Mouse (Mus musculus): Measurements from ENCODE around the gene Sash1. TPM values are rescaled to one million over a fixed set of nuclear protein-coding genes. Genes with fewer than 3 reads are reported as not detected.
"Not testable (repeated sequence)": the region's sequence is repeated elsewhere in the genome, so short reads cannot be mapped to it uniquely, and the experiment has no call there.

Sash1 gene
- total RNA-seq, 4 experiments from 2014 or later: 24.4 to 37.2 (median 27.9) TPM

DNA sequence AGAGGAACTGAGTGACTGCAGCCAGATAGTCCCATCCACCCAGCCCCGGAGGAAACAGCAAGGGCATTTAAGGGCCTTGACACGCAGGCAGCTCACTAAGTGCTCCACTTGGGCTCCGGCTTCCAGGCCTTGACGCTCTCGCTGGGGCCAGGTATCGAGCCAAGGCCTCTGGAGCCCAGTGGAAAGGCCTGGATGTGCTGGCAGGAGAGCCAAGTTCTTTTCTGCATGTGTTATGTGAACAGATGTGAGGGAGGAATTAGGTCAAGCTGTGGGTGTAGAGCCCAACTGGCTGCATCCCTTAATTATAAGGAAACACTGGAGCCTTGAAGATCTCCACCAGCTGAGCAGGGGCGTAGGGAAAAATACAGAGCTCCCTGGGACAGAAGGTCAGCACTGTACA is 133.4 kb downstream of the Sash1 start:
- DNase-seq: peak; percentile 78

GRCm38 (mm10) chr10:8749537-8749936 is 136.3 kb downstream of the Sash1 start:
- DNase-seq: no peak

DNA sequence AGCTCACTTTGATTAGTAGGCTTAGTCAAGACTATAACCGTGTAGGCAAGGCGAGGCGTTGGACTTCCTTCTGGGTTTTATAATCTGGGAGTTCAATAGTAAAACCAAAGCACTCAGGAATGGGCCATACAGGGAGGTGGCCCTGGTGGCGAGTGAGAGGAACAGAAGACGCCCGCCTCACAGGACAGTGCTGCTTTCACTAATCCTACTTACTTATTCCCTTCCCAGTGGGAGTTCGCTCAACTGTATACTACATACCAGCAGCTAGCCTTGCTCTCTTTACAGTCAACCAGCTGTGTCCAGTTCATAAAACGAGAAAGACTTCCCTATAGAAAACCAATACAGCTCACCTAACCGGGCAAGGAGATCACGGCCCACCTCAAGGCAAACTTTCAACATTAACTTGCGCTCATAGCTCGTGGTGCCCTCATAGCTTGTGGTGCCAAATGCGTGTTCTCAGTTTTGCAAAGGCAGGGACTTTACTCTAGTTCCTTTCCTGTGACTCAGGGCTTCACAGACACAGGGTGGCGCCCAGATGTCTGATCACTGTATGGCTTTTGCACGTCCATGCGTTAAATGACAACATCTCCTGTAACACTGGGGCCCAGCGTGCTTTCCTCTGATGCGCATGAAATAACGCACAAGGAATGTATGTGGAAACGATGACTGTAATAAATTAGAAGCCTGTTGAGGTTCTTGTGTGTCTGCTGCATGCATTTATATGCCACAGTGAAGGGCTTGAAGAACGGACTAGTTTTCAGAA is 138.2 kb downstream of the Sash1 start:
- no peak for DNase-seq

DNA sequence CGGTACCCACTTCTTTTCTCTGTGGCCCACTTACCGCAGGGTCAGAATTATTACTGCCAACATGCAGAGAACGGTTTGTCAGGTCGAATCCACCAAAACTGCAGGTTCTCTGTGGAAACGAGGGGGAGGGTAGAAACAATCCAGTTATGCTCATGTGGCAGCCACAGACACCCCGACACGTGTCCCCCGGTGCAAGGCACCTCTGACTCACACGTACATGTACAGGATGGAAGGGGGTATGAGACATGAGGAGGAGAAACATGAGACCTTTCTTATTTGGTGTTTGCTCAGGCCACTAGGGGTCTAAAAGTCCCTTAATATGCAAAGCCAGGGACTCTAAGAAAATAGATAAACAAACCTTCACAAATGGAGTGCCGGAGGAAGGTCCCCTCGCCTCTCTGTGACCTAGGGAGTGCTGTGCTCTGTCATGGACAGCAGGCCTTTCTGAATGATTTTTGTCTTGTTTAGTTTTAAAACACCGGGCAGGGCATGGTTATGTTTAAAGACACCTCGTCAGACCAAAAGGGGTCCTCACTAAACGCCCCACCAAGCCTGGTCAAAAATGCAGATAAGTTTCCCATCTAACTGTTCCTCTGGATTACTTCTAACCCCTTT is 139.7 kb downstream of the Sash1 start:
- DNase-seq: no peak

DNA sequence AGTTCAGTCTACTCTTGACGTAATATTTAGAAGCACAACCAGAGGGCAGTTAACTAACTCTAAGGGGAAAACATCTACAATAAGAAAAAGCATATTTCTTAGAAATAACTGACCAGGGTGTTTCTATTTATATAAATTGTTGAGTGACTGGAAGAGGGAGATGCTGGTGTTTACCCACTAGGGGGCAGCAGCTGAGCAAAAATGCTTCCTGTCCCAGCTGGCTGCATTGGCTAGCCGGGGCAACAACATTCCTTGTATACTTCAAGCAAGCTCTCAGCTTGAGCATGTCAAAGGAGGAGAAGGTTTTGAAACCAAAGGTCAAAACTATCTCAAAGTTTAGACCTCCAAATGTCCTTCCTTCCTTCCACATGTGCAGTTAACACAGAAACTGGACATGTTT is 143.0 kb downstream of the Sash1 start:
- DNase-seq: peak; percentile 48

- DNase-seq: no peak
These were observed 144.4 kb downstream of the Sash1 start for GRCm38 (mm10) chr10:8741505-8741904.

GRCm38 (mm10) chr10:8740797-8741196 is 145.1 kb downstream of the Sash1 start:
- DNase-seq: no peak

- no peak for DNase-seq
These were observed 156.2 kb downstream of the Sash1 start for GRCm38 (mm10) chr10:8729387-8730337.

- no peak for DNase-seq
These were observed 166.5 kb downstream of the Sash1 start for GRCm38 (mm10) chr10:8719345-8719744.

- no peak for DNase-seq
These were observed 167.0 kb downstream of the Sash1 start for GRCm38 (mm10) chr10:8718831-8719230.

- DNase-seq: no peak
These were observed 168.7 kb downstream of the Sash1 start for GRCm38 (mm10) chr10:8717171-8717570.

DNA sequence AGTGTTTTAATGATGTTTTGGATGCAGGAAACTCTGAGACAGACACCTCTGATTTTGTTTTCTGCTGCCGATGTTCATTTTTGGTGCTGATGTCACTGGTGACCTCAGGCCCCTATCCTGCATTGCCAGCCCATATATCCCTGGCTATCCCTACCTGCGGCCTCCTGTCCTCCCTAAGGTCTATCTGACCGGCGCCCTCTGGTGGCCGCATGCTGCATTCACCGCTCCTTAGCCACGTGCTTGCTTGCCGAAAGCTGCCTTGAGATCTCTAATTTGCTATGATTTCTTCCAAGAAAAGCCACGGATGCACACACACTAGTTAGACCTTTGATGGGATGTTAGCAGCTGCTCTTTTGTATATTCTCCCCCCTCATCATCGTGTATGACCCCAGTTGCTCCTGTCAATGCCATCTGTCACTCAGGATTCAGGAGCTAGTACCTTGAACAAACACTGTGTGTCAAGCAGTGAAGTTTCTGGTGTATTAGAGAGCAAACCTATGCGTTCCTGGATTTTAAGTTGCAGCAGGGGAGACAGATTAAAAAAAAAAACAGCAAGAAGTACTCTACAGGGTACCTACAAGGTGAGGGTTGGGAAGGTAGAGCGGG is 170.1 kb downstream of the Sash1 start:
- peak; percentile 53 for DNase-seq

- DNase-seq: not testable (repeated sequence)
These were observed 189.2 kb downstream of the Sash1 start for GRCm38 (mm10) chr10:8696636-8697035.

DNA sequence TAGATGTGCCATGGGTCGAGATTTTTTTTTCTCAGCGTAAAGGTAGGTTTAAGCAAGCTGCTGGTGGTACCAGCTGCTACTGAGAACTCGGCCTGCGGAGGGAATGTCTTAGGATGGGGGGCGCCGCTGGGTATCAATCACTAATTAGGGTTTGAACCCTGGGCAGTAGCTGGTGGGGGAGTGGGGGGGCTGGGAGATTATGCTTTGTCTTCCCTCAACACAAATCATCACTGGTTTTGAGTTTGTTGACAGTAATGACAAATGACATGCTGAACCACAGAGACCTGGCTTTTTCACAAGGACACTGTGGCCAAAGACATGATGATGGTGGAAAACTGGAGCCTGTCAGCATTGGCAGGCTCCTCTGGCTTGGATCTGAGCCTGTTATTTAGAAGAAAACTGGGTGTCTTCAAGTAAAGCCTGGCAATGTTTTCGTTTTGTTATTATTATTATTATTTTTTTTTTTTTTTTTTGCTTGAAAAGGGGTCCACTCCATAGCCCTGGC is 191.8 kb downstream of the Sash1 start:
- DNase-seq: no peak

GRCm38 (mm10) chr10:8693561-8693960 is 192.3 kb downstream of the Sash1 start:
- no peak for DNase-seq

DNA sequence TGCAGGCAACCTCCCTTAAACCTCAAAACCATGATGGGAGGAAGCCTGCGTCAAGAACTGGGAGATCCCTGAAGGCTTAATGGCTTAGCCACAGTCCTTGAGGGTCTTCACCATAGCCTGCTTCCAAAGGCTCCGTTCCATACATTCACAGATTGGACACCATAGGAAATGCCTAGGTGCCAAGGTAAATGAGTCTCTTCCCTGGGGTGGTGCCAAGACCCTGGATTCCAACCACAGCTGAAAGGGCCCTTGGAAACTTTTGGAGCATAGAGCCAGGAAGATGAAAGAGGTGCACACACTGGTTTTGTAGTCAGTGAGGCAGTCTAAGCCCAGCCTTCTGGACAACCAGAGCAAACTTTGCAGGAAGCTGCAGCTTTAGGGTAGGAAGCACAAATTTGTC is 193.3 kb downstream of the Sash1 start:
- DNase-seq: no peak

DNA sequence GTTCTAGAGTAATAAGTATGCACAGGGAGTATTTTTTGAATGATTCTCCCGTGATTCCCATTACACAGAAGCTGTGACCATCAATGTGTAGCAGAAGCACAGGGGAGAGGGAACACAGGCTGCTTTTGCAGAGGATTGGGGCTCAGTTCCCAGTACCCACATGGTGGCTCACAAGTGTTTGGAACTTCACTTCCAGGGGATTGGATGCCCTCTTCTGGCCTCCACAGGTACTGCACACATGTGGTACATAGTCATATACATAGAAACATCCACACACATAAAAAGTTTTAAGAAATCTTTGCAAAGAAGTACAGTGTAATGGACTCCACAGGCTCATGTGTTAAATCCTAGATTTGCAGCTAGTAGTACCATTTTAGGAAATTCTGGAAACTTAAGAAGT is 199.7 kb downstream of the Sash1 start:
- no peak for DNase-seq

GRCm38 (mm10) chr10:8685269-8685668 is 200.6 kb downstream of the Sash1 start:
- DNase-seq: no peak

- DNase-seq: no peak
These were observed 203.0 kb downstream of the Sash1 start for GRCm38 (mm10) chr10:8682900-8683299.

GRCm38 (mm10) chr10:8682341-8682740 is 203.5 kb downstream of the Sash1 start:
- no peak for DNase-seq

GRCm38 (mm10) chr10:8676722-8677121 is 209.1 kb downstream of the Sash1 start:
- no peak for DNase-seq
